Mouse (Mus musculus) spleen, adult 2 months (tissue): ENCODE data around the gene Abca5.

Source experiments
- CTCF ChIP-seq: fragments of 200-500 bp; IDR thresholded peaks from 2 replicates; pipeline ENCODE4 v1.5.1; 2011; ENCODE audit warnings: mild to moderate bottlenecking, inconsistent platforms; ENCODE audit not compliant: insufficient read depth, insufficient read length, insufficient replicate concordance; ENCODE audit errors: extremely low read depth
- POLR2A ChIP-seq: fragments of 200-500 bp; IDR thresholded peaks from 2 replicates; pipeline ENCODE4 v1.6.1; 2011; ENCODE audit warnings: low read depth, low read length, inconsistent platforms

GRCm38 (mm10) chr11:110330093-110330492, 7.4 kb downstream of the Abca5 start:
- TF ChIP-seq CTCF (no peak), POLR2A (no peak)
